In genomic region chr7:3617242-3617995, GRCm38 (mm10) we compare ENCODE assay signal across 8 mouse cellular contexts. TPM values are rescaled to one million over a fixed set of nuclear protein-coding genes. Genes with fewer than 3 reads are reported as not detected.
DNase-seq lines count a peak whose midpoint lies in the region; ATAC-seq and TF ChIP-seq lines count a peak whose summit lies in the region.

Gene Ndufa3, plus strand, starts transcription at chr7:3617373.

- H3K36me3 ChIP-seq in ES-Bruce4 (ENCODE audit: control insufficient read depth, insufficient read depth, low read length, poor library complexity, severe bottlenecking) = peaks cover 13% of the 10 kb centered on the region; the same call in 1 of the 2 replicates
- H3K36me3 ChIP-seq in forebrain, embryonic 12.5 days (replicated peaks) = peaks cover 28% of the 10 kb centered on the region
- H3K36me3 ChIP-seq in heart, postnatal 0 days (replicated peaks; ENCODE audit: control insufficient read depth, insufficient read depth, low read length) = peaks cover 22% of the 10 kb centered on the region
- H3K36me3 ChIP-seq in liver, embryonic 16.5 days (ENCODE audit: control insufficient read depth, insufficient read depth) = peaks cover 11% of the 10 kb centered on the region
- H3K36me3 ChIP-seq in neural tube, embryonic 13.5 days = peaks cover 32% of the 10 kb centered on the region
- peaks cover 1% of the 10 kb centered on the region; the same call in 1 of the 2 replicates for H3K36me3 ChIP-seq in testis, adult 2 months (ENCODE audit: control insufficient read depth, insufficient read depth, low read length)

- H3K4me1 ChIP-seq in ES-Bruce4 (ENCODE audit: control insufficient read depth, insufficient read depth, low read length) = no peaks in the 10 kb centered on the region
- peaks cover 11% of the 10 kb centered on the region for H3K4me1 ChIP-seq in forebrain, embryonic 12.5 days
- H3K4me1 ChIP-seq in heart, postnatal 0 days (ENCODE audit: control insufficient read depth, insufficient read depth) = peaks cover 6% of the 10 kb centered on the region; the same call in 1 of the 2 replicates
- H3K4me1 ChIP-seq in liver, embryonic 16.5 days (ENCODE audit: control insufficient read depth, low read depth, low read length) = peaks cover 15% of the 10 kb centered on the region
- H3K4me1 ChIP-seq in neural tube, embryonic 13.5 days (replicated peaks) = peaks cover 13% of the 10 kb centered on the region
- H3K4me1 ChIP-seq in testis, adult 2 months (ENCODE audit: control insufficient read depth, insufficient read depth, low read length) = peaks cover 6% of the 10 kb centered on the region

- peak; percentile 32 for TF ChIP-seq POLR2A in ES-Bruce4 (IDR thresholded peaks at IDR 0.05; ENCODE audit: insufficient read depth, low read length)
- peak; percentile 74 for TF ChIP-seq POLR2A in testis, adult 2 months (IDR thresholded peaks at IDR 0.05; ENCODE audit: control insufficient read depth, low read depth, low read length)

- peak; percentile 96 for ATAC-seq in forebrain, embryonic 12.5 days (ENCODE audit: low FRiP score)
- peak; percentile 97 for ATAC-seq in heart, postnatal 0 days (ENCODE audit: insufficient read depth, low read depth)
- ATAC-seq in liver, embryonic 16.5 days (ENCODE audit: low read depth) = peak; percentile 96
- ATAC-seq in neural tube, embryonic 13.5 days (ENCODE audit: low read depth) = peak; percentile 96

- no peaks in the 10 kb centered on the region for H3K27me3 ChIP-seq in ES-Bruce4 (ENCODE audit: control insufficient read depth, insufficient read depth, low read length, poor library complexity, severe bottlenecking)
- no peaks in the 10 kb centered on the region for H3K27me3 ChIP-seq in forebrain, embryonic 12.5 days
- no peaks in the 10 kb centered on the region for H3K27me3 ChIP-seq in heart, postnatal 0 days (ENCODE audit: control insufficient read depth, insufficient read depth, low read length)
- no peaks in the 10 kb centered on the region for H3K27me3 ChIP-seq in liver, embryonic 16.5 days (ENCODE audit: control insufficient read depth, insufficient read depth, low read depth, low read length)
- no peaks in the 10 kb centered on the region for H3K27me3 ChIP-seq in neural tube, embryonic 13.5 days
- no peaks in the 10 kb centered on the region for H3K27me3 ChIP-seq in testis, adult 2 months (ENCODE audit: control insufficient read depth, insufficient read depth, low read length)

- peak; percentile 83 for DNase-seq in c-Kit-positive CD71-positive TER-119-positive erythroid progenitor cells, embryonic 14.5 days (ENCODE audit: low spot score)
- peak; percentile 93 for DNase-seq in heart, postnatal 0 days (ENCODE audit: low spot score)
- DNase-seq in kidney, postnatal 4 days = peak; percentile 87 to 93

- H3K9ac ChIP-seq in ES-Bruce4 (ENCODE audit: low read depth, poor library complexity, severe bottlenecking) = peak within 1 kb of the TSS; percentile 84
- peak within 1 kb of the TSS; percentile 81 for H3K9ac ChIP-seq in forebrain, embryonic 12.5 days
- H3K9ac ChIP-seq in heart, postnatal 0 days (replicated peaks; ENCODE audit: low read depth, low read length) = peak within 1 kb of the TSS; percentile 88
- peak within 1 kb of the TSS; percentile 88 for H3K9ac ChIP-seq in liver, embryonic 16.5 days (ENCODE audit: low read depth, low read length)
- H3K9ac ChIP-seq in neural tube, embryonic 13.5 days = peak within 1 kb of the TSS; percentile 82

- no peaks in the 10 kb centered on the region for H3K9me3 ChIP-seq in ES-Bruce4 (replicated peaks; ENCODE audit: control insufficient read depth, insufficient read depth, low read length, poor library complexity, severe bottlenecking)
- no peaks in the 10 kb centered on the region for H3K9me3 ChIP-seq in forebrain, embryonic 12.5 days
- H3K9me3 ChIP-seq in heart, postnatal 0 days (replicated peaks; ENCODE audit: control insufficient read depth, low read length) = no peaks in the 10 kb centered on the region
- no peaks in the 10 kb centered on the region for H3K9me3 ChIP-seq in liver, embryonic 16.5 days (replicated peaks; ENCODE audit: control insufficient read depth, low read length)
- no peaks in the 10 kb centered on the region for H3K9me3 ChIP-seq in neural tube, embryonic 13.5 days

- H3K4me3 ChIP-seq in ES-Bruce4 (ENCODE audit: low read depth, low read length) = peak within 1 kb of the TSS; percentile 98
- peak within 1 kb of the TSS; percentile 79 for H3K4me3 ChIP-seq in forebrain, embryonic 12.5 days (replicated peaks)
- peak within 1 kb of the TSS; percentile 83 for H3K4me3 ChIP-seq in heart, postnatal 0 days (ENCODE audit: low read depth, low read length)
- H3K4me3 ChIP-seq in liver, embryonic 16.5 days (ENCODE audit: low read depth, low read length) = peak within 1 kb of the TSS; percentile 85
- peak within 1 kb of the TSS; percentile 64 for H3K4me3 ChIP-seq in neural tube, embryonic 13.5 days
- peak within 1 kb of the TSS; percentile 91 for H3K4me3 ChIP-seq in testis, adult 2 months (ENCODE audit: control insufficient read depth, low read depth, low read length)

- no peak for TF ChIP-seq EP300 in ES-Bruce4 (IDR thresholded peaks at IDR 0.05; ENCODE audit: insufficient read depth, low read depth, low read length)
- TF ChIP-seq EP300 in heart, postnatal 0 days (IDR thresholded peaks at IDR 0.05; ENCODE audit: low read depth) = no peak

- H3K27ac ChIP-seq in ES-Bruce4 (ENCODE audit: insufficient read depth, low read length) = no peak within 1 kb of the TSS
- H3K27ac ChIP-seq in forebrain, embryonic 12.5 days = peak within 1 kb of the TSS; percentile 42; the same call in 1 of the 2 replicates
- H3K27ac ChIP-seq in heart, postnatal 0 days (ENCODE audit: low read depth) = peak within 1 kb of the TSS; percentile 86
- peak within 1 kb of the TSS; percentile 74 for H3K27ac ChIP-seq in liver, embryonic 16.5 days (ENCODE audit: low read length)
- H3K27ac ChIP-seq in neural tube, embryonic 13.5 days (replicated peaks) = peak within 1 kb of the TSS; percentile 52
- H3K27ac ChIP-seq in testis, adult 2 months (ENCODE audit: control insufficient read depth, insufficient read depth, low read depth, low read length) = peak within 1 kb of the TSS; percentile 86

- no peak for TF ChIP-seq CTCF in ES-Bruce4 (IDR thresholded peaks at IDR 0.05; ENCODE audit: low read depth, low read length)
- no peak for TF ChIP-seq CTCF in heart, postnatal 0 days (IDR thresholded peaks at IDR 0.05; ENCODE audit: low read depth)
- TF ChIP-seq CTCF in testis, adult 2 months (IDR thresholded peaks at IDR 0.05; ENCODE audit: control insufficient read depth, insufficient read depth, insufficient replicate concordance, low read depth, low read length) = no peak

- H3K4me2 ChIP-seq in forebrain, embryonic 12.5 days = peak within 1 kb of the TSS; percentile 76
- peak within 1 kb of the TSS; percentile 70 for H3K4me2 ChIP-seq in heart, postnatal 0 days (ENCODE audit: low read depth, low read length)
- H3K4me2 ChIP-seq in liver, embryonic 16.5 days (ENCODE audit: low read depth, low read length) = peak within 1 kb of the TSS; percentile 76
- H3K4me2 ChIP-seq in neural tube, embryonic 13.5 days = peak within 1 kb of the TSS; percentile 87

- 2% methylated on average over 32 of the region's 32 CpGs for WGBS in forebrain, embryonic 12.5 days
- under 1% methylated on average over 32 of the region's 32 CpGs for WGBS in heart, postnatal 0 days
- WGBS in liver, embryonic 16.5 days (ENCODE audit: insufficient replicate concordance) = under 1% methylated on average over 32 of the region's 32 CpGs
- WGBS in neural tube, embryonic 13.5 days = 1% methylated on average over 32 of the region's 32 CpGs

RNA-seq across cellular contexts. Expression of gene Ndufa3, which starts in this region (rescaled TPM):
- 266 and 305 TPM in 2 replicates for polyA plus RNA-seq in ES-Bruce4 (2011; ENCODE audit: insufficient read depth, insufficient read length, low read depth, missing spikeins)
- 304 and 322 TPM in 2 replicates for polyA plus RNA-seq in forebrain, embryonic 12.5 days (2016; fragmentation: Nextera tagmentation; extraction: Ambion mirVana)
- 915 and 1,160 TPM in 2 replicates for total RNA-seq in heart, postnatal 0 days (2014; rRNA removed; ENCODE audit: low replicate concordance)
- polyA plus RNA-seq in heart, postnatal 0 days (2015; fragmentation: Nextera tagmentation; extraction: Ambion mirVana) = 1,410 and 1,523 TPM in 2 replicates
- 249 and 272 TPM in 2 replicates for polyA plus RNA-seq in liver, embryonic 16.5 days (2015; fragmentation: Nextera tagmentation; extraction: Ambion mirVana)
- polyA plus RNA-seq in neural tube, embryonic 13.5 days (2015; fragmentation: Nextera tagmentation; extraction: Ambion mirVana) = 392 and 462 TPM in 2 replicates
- polyA plus RNA-seq in testis, adult 2 months (2012; rRNA removed) = 99.6 and 122 TPM in 2 replicates
